Mouse (Mus musculus): ENCODE data around the gene C1galt1c1.

Gene C1galt1c1

DNA sequence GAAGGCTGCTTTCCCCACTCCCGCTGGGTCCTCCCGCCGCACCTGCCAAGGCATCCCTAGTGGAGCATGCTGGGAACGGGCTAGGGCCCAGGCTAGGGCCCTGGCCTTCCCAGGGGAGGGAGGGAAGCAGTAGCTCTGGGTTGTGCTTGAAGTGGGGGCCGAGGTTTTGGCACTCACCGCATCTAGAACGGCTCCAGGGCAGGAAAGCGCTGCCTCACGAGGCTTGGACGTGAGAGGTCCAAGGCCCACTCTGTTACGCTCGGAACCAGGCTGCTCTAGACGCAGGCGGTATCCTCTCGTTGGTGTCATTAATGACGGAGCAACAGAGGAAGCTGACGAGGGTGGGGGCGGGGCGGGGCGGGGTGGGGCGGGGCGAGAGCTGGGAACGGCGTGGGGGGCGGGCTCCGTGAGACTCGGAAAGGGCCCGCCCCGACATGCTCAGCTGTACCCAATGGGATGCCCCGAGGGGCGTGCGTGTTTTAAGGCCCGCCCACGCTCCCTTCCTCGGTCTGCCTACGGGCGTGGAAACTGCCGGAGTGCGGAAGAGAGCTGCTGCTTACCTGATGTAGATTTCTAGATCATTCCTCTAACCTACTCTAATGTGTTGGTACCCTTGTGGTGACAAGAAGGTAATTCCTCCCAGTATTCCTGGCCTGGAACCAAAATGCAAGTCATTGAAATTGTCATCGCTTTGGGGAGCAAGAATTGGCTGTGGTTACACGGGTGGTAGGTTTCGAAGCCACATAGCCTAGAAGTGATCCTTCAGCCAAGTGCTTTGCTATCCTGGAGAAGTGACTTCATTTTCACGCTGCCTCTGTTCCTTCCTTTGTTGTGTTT, at the start of gene C1galt1c1:
C1galt1c1 (minus strand) TSS at position 287 of the 837 bp plus-strand sequence.
- peak; percentile 92 for DNase-seq (ENCODE audit: low spot score)

DNA sequence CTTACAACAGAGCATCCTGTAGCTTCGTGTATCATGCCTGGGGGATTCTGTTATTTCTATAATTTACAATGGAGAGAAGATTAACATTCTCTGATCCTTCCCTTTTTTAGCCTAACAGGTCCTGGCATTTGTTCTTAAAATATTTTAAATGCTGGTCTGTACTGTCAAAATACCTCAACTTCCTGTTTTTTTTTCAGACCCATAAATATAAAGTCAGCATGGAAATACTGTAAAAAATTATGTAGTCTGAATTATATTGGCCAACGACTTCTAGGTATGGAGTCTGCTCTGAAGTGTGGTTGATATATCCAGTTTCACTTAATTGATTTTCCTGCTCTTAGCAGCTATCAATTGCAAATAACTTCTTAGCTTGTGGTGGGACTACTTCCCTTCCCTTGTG, 47.1 kb upstream of the C1galt1c1 start:
- no peak for DNase-seq (ENCODE audit: low spot score)

DNA sequence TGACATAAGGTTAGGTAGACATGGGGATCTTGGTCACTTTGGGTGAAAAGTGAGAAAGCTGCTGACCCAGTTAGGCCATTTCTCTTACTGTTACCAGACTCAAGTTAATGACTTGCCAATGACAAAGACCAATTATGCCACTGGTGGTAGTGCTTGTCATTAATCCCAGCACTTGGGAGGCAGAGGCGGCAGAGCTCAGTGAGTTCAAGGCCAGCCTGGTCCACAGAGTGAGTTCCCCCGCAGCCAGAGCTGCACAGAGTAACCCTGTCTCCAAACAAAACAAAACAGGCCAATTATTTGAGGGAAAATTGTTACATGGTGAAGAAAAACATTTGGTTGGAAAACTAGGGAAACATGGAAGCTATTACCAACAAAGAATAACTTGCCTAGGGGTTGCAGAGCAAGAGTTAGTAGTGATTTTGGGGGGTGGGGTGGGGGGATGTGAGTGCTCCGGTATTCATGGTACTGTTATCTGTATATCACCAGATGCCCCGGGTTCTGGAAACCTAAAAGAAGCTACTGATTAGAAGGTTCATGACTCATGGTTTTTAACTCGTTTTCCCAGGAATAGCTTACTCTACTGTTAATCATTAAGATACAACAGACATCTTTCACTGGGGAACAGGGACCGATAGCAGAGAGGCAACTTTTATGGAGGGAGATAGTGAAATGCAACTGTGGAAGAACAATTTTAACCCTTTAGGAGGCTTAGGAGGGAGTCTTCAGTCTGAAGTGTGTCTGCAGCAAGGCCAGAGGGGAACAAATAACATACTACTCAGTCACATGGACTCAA, 34.4 kb upstream of the C1galt1c1 start:
- no peak for DNase-seq (ENCODE audit: low spot score)

DNA sequence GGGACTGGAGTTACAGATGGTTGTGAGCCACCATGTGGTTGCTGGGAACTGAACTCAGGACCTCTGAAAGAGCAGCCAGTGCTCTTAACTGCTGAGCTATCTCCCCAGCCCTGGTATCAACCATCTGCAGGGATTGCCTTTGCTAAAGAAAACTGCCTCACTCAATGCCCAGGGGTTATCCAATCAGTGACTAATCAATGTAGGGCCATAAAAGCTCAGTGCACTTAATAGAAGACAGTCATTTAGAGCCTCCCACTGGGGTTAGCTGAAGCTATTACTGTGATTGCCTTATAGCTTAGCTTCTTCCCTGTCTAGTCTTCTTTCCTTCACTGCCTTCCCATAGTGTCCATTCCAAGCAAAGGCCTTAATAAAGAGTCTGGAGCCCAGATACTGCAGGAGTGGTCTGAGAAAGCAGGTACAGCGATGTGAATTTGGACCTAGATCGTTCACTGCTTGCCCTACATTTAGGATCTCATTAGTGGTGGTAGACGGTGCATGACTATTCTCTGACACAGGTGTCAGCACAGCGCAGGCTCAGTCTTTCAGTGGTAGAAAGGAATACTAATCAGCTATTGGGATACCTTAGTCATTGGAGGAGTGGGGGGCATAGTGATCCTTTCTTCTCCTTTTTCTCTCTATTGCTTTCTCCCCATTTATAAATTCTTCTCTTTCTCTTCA, 21.5 kb upstream of the C1galt1c1 start:
- DNase-seq (ENCODE audit: low spot score): no peak

DNA sequence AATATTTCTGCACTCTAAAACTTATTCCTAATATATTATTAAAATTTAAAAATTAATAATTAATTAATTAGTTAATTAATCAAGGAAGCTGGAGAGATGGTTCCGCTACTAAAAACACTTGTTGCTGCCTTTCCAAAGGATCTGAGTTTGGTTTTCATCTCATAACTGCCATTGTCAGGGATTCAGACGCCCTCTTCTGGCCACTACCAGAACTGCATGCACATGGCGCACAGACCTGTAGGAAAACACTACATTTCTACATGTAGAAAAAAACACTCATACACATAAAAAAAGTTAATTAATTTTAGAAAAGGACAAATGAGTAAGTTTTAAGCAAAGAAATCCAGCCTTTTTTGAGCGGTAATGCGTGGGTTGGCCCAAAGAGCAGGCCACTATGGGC, 19.8 kb upstream of the C1galt1c1 start:
- peak; percentile 40 for DNase-seq (ENCODE audit: low spot score)

DNA sequence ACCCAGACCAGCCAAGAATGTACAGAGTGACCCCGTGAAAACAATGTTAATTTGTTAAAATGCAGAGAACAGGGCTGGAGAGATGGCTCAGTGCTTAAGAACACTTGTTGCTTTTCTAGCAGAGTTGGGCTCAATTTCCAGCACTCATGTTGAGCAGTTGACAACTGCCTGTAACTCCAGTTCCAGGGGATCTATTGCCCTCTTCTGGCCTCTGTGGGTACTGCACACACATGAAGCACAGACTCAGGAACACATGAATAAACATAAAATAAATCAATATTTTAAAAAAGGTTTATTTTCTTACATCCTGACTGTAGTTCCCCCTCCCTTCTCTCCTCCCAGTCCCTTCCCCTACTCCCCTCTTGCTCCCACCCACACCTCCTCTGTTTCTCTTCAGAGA, 18.3 kb upstream of the C1galt1c1 start:
- DNase-seq (ENCODE audit: low spot score): no peak

DNA sequence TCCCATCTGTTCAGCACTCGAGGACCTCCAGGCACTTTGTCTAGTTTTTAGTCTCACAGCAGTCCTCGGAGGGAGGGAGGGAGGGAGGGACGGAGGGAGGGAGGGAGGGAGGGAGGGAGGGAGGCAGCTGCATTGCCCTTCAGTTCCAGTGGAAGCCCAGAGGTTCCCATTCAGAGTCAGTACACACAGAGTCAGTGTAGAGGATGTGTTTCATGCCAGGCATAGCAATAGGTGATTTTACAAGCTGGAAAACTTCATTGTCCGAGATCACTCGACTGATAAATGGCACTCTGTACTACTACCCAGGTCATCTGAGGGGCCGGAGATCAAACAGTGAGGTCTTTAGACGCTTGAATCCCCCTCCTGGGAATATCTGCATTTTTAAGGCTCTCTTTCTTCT, 16.3 kb upstream of the C1galt1c1 start:
- DNase-seq (ENCODE audit: low spot score): no peak

DNA sequence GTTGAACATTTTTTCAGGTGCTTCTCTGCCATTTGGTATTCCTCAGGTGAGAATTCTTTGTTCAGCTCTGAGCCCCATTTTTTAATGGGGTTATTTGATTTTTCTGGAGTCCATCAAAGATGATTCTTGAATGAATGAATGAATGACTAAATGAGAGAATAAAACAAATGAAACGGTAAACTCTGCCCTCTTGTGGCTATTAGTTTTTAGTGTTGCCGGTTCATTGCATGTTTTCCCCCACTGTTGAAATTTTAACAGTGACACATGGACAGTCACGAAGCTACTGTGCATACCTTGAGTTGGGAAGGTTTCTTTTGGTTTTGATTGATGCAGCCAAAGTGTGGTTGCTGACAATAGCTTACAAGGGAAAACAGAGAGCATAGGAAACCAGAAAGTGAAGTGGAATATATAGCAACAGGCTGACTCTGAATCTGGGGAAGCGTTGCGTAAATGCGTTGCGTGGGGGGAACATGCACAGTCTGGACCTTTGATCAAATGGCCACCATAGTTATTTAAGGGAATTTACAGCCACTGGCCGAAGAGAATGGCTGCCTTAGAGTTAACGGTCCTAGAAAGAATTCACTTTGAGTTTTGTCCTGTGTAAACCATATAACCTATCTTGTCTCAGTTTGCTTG, 15.6 kb upstream of the C1galt1c1 start:
- DNase-seq (ENCODE audit: low spot score): no peak

DNA sequence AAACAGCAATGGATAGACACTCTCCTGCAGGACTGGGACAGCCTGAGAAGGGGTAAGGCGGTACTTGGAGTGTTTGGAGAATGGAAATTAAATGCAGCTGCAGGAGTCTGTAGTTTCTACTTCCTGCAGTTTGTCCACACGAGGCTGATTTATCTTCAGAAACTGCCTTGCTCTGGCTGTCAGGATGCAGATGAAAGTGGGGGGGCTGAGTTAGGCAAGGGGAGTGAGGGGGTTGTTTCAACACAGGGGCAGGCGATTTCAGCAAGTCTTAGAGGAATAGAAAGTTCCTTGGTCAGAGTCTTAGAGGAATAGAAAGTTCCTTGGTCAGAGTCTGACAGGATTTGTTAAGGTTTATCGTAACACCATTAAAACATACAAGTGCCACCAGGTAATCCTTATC, 7.3 kb upstream of the C1galt1c1 start:
- DNase-seq (ENCODE audit: low spot score): no peak

DNA sequence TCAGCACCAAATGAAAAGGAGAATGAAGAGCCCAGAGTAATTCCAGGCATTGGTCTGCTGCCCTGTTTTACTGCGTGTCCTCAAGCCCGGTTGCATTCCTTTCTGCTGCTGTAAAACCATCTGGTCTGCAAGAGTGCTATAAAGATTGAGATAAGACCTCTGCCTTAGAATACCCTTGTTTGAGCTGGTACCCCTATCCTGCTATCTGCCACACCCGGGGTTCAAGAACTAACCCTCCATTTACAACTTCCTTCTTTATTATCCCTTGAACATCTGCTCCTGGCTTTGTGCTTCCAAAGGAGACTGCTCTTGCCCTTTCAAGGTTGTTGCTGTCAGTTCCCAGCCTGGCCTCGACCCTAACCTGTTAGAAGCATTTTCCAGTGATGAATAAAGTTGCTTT, 6.5 kb upstream of the C1galt1c1 start:
- no peak for DNase-seq (ENCODE audit: low spot score)

DNA sequence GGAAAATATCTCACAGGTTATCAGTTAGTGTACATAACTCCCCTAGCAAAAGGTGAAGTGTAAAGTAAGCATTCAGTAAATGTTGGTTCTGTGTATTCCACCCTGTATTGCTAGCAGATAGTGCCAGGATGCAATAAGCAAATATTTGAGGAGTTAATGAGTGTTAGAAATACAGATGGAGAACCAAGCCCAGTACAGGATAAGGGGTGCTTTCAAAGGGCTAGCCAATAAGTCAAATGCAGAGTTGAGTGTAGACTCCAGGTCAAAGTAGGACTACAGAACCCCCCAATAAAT, 698 bp upstream of the C1galt1c1 start:
- DNase-seq (ENCODE audit: low spot score): no peak

DNA sequence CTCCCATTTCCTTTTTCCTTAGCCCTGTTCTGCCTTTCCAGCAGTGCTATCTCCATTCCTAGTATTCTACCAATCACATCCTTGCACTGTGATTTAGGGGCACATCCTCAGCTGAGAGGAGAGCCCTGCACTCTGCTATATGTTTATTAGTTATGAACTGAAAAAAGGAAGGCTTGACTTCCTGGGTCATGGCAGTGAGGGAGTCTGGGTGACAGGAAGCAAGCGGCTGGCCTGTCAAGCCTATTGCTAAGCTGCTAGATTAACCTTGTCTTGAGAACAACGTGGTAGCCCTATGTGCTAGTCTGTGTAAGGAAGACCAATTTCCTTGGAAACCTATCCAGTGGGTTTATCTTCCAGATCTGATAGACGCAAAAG, 33.9 kb downstream of the C1galt1c1 start:
- DNase-seq (ENCODE audit: low spot score): no peak

DNA sequence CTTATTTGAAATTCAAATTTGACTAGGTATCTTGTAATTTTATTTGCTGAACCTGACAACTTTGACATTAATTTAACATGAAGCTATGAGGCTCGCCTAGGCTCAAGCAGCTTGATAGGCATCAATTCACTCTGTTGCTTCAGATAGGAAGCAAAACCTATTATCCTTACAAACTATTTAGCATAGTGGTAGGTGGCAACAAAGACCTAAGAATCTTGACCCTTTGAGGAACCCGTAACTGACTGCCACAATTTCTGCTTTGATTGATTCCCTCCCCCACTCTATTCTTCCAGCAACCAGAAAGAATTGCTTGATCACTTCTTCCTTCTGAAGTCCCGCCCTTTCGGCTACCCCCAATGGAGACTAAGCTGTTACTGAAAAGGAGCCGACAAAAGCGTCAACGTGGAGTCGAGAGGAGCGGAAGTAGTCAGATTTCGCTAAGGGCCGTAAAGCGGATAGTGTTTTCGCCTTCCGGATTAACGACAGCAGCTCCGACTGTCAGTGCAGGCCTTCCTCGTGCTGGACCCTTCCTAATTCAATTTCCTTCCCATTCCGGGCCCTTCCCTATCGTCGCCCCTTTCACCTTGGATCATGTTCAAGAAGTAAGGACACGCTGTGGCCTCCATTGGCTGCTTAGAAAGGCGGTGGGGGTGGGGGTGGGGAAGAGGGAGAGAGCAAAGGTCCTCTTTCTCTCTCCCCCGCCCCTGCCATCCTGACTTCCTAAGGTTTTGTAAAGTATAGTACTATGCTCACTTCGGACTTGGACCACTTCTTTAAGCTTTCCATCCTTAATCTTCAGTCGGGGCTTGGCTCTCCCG, 34.5 kb downstream of the C1galt1c1 start, which contains the start of gene Mcts1:
Mcts1 (plus strand) TSS at position 402 of the 818 bp plus-strand sequence.
- DNase-seq (ENCODE audit: low spot score): peak; percentile 62

DNA sequence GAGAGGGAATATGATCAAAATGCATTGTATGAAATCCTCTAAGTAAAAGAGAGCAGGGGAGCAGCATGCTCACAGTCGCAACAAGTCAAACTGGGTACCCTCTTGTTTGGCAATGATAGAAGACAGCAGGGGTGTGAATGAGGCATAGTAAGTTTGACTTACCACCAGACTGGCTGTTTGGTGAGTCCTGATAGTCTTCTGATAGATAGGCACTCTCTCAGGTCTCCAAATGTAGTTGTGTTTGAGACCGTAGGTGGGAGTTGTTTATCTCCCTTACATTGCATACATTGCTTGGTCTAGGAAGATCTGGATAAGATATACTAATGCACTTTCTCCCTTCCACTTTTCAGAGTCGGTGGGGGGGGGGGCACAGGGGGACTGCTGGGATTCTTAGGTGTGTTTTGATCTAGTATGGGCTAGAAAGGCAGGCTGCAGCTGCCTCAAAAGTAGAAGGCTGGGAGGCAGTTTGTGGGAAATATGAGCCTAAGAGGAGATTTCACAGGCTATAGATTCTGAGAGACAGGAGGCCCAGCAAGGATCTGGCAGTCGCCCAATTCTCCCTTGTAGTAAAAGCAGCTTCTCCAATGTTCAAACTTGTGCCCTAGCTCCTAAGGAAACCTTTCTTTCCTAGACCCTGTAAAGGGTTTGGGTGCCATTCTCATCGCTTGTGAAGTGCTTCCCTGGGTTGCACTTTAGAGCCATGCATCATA, 41.6 kb downstream of the C1galt1c1 start:
- DNase-seq (ENCODE audit: low spot score): peak; percentile 44

DNA sequence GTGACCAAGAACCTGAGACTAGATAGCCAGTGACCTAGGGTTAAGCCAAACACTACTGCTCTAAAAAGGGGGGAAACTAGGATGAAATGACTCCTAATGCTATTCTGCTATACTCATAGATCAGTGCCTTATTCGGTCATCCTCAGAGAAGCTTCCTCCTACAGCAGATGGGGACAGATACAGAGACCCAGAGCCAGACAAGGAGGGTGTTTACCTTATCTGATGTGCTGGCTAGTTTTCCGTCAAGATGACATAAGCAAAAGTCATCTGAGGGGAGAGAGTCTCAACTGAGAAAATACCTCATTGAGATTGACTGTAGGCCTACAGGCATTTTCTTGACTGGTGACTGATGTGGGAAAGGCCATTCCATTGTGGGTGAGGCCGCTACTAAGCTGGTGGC, 43.1 kb downstream of the C1galt1c1 start:
- DNase-seq (ENCODE audit: low spot score): no peak

DNA sequence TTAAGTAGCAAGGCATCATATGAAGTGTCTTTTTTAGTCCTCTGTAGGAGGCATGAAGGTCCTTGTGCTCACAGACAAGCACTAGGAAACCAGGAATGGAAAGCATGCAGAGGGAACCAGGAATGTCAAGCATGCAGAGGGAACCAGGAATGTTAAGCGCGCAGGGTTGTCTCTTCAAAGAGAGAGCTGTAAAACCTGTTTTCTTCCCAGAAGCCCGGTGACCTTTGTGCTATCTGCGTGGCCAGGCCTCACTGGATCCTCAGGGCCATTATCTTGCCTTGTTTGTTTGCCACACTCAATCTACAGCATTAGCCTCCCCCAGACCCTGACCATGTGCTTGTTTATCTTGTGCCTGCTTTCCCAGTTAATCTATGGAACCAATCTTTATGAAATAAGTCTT, 45.1 kb downstream of the C1galt1c1 start:
- no peak for DNase-seq (ENCODE audit: low spot score)

DNA sequence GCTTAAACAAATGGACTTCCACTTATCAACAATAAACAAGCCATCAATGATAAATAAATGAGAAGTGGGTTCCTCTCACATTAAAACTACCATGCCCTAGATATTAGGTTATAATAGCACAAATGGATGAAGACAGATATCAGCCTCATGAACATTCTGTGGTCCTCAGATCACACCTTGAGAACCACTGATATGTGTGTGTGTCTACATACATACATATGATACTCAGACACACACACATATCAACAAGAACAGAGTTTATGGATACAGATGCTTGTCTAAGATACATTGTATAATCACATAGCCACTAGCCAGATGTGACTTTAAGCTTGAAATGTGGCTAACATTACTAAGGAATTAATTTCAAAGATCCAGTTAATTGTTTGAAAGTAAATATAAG, 51.6 kb downstream of the C1galt1c1 start:
- DNase-seq (ENCODE audit: low spot score): no peak

DNA sequence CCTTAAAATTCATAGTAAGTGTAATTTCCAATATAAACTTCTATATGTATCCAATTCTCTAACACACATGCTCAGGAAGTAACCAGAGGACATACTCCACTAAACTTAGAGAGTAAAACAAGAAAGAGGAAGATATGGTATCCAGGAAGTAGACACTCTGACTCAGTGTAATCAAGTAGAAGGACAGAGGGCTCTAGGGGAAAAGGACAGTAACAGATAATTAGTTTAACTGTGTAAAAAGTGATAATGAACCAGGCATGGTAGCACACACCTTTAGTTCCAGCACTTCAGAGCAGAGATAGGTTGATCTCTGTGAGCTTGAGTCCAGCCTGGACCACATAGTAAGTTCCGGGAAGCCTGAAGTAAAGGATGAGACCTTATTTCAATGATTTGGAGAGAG, 53.7 kb downstream of the C1galt1c1 start:
- no peak for DNase-seq (ENCODE audit: low spot score)

All from testis, postnatal 10 days (tissue).